Mouse (Mus musculus) spleen, embryonic (tissue): Measurements from ENCODE around the gene Bcor.

Source experiments
- CTCF ChIA-PET: fragments of 350-600 bp; sonication (Branson Sonifier 250); formaldehyde crosslinking; loops from one replicate; lab custom pipeline; 2022; lab: Charles Lee

The Bcor gene

DNA sequence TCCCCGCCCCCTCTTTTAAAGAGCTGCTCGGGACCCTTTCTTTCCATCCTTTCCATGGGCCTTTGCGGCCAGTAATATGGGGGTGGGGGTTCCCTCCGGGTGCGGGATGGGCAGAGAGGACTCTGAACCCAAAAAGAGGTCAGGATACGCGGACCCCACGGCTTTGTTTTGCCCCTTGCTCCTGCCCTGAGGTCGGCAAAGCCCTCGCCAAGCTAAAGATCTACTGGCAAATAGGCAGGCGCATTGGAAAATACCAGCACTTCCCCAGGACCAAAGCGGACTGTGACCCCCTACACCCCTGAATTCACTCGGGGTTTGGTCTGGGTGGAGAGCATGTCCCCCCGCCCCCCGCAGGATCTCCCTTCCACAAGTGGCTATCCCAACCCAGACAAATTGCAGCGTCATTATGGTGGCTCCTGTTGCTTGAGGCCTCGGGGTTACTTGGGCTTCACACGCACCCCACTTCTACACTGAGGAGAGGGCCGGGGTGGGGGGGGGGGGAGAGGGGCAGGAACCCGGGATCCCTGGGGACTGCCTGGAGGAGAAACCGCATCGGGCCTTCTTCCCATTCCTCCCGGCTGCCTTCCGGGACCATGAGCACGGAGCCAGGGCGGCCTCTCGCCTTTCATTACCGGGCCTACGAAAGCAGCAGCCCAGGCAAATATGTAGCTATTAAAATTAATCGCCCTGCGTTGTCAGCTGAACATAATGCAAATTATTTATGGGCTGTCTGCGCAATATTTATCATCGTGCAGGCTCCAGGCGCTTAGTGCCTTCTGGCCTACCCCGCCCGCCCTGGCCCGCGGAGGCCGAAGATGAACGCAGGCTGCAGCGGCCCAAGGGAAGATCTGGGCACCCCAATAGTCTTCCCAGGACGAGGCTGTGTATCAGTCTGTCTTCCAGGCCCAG lies 7.9 kb downstream of the Bcor start:
- CTCF ChIA-PET = no interaction called here

DNA sequence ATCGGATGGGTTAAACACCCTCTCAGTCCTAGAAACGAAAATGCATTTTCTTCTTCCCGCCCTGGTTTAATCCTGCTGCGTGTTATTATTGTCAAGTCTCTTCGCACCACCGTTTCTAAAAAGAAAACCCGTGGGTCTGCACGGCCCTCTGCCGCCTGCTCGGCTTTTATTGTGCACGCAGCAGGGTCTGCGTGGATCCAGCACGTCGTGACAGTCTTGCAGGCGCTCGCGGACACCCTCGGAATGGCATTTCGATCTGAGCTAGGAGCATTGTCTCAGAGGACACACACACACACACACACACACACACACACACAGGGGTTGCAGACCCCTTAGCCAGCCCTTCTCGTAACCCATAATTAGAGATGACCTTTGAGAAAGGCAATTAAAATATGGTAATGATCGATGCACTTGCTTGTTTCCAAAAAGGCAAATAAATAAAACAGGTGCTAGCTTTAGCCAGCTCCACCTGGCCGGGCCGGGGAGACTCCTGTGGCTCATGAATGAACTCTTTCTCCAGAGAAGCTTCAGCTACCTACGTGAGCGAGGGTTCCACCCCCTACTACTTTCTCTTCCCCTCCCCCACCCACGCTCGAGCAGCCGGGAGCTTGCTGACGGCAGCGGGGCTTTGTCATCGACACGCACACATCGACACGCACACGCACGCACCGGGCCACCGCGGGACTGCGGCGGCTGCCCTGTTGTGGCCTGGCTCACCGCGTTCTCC lies 8.7 kb downstream of the Bcor start:
- CTCF ChIA-PET = interaction anchor here (0.6 kb wide), 1 partner anchor 612 kb away, joined by 3 read pairs; no protein-coding TSS in a partner anchor

DNA sequence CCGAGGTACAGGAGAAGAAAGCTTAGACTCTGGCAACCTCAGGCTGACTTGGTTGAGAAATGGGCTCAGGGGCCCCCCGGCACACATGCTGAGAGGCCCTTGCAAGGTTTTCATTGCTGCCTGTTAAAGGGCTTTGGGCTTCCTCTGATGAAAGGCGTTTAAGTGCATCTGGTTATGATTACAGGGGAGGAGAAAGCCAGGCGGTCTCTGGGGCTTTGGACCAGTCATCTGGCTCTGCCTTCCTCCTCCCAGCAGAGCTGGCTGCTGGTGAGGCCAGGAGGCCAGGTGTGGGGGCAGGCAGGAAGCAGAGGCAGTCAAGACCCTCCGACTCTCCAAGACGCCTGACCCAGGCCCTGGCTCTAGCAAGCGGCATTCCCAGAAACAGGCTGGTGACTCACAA lies 9.7 kb downstream of the Bcor start:
- CTCF ChIA-PET = interaction anchor here (0.6 kb wide), 1 partner anchor 1624 kb away, joined by 3 read pairs; no protein-coding TSS in a partner anchor

DNA sequence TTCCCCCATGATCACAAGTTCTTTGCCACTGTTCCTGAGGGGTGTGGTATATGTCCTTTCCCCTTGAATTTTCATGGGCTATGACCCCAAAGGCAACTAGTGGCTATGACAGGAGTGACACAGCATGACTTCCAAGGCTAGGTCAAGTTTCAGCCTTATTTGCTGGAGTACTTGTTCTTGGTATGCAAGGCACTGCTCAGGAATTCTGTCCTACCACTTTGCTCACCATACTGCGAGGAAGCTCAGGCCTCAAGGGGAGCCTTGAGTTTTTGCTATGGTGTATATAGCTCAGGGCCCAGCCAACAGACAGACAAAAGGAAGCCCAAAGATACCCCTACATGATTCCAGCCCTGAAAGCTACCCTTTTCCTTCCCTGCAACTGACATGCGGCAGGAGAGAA lies 13.9 kb downstream of the Bcor start:
- CTCF ChIA-PET = interaction anchor here (0.7 kb wide), 1 partner anchor 49 kb away, joined by 3 read pairs; no protein-coding TSS in a partner anchor

DNA sequence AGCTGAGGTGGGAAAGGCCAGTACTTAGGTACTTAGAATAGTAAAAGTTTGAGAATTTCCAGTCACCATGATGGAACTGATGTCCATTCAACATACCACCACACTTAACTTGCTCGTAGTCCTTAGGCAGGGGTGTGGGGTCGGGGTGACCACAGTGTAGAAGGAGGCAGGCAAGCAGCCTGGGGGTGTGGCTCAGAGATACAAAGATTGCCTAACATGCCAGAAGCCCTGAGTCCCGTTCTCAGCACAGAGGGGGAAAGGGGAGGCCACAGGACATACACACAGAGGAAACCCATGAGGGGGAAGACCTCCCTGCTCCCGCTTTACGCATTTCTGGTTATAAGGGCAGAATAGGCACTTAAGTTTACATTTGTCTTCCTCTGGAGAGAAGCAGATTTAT lies 17.3 kb downstream of the Bcor start:
- CTCF ChIA-PET = interaction anchor here (0.7 kb wide), 1 partner anchor 25 kb away, joined by 7 read pairs; no protein-coding TSS in a partner anchor

DNA sequence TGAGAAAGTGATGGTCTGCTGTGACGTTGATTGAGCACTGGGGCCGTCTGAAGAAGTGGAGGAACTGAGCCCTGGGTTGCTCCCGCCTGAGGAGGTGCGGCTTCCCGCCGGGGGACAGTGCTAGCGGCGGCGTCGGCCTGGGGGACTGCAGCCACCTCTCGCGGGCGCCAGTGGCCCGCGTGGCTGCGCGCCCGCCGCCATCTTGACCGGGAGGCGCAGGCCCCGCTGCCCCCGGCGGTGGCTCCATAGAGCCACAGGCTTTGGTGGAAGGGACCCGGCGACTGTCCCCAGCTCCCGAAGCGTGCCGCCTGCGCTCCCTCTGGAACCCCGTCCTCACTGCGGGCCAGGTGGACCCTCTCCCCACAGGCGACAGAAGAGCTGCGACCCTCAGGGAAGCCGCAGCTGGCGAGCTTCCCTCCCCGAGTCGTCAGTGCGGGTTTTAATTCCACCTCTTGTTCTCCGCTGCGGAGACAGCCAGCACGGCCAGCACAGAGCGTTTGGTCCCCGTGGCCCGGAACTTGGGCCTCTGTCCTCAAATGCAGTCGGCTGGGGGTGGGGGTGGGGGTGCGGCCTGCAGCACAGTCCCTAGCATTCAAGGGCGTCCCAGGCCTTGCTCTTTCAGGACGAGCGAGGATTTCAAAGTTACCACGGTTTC lies 19.9 kb downstream of the Bcor start:
- CTCF ChIA-PET = no interaction called here

DNA sequence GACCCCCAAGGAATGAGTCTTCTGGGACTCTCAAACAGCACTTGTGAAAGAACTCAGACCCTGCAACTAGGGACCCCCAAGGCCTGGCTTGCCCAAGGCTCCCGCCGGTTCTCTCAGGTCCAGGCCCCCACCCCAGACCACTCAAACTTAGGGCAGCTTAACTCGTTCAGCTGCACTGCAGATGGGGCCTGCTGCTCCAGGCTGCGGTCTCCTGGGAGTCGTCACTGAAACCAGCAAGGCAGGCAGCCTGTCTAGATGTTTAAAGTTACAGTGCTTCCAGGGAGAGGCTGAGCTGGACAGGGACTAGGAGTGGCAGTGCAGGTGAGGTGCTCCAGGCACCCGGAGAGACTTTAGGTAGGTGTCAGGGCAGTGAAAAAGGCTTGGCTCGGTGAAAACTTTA lies 21.9 kb downstream of the Bcor start:
- CTCF ChIA-PET = no interaction called here

DNA sequence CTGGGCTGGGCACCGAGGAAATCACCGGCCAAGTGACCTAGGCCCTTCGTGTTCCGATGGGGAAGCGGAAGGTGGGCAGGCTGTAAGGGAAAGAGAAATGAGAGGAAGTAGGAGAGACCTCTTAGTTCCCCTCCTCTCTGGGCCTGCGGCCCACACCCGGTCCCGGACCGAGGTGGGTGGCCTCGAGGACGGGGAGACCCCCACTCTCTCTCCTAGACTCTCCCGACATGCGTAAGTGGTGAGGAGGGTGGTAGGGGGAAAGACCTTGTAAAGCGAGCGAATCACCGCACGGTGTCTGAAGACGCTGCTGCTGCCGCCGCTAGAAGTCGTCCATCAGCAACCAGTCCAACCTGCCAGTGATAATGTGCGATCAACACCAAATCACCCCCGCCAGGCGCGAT lies 23.0 kb downstream of the Bcor start:
- CTCF ChIA-PET = no interaction called here

DNA sequence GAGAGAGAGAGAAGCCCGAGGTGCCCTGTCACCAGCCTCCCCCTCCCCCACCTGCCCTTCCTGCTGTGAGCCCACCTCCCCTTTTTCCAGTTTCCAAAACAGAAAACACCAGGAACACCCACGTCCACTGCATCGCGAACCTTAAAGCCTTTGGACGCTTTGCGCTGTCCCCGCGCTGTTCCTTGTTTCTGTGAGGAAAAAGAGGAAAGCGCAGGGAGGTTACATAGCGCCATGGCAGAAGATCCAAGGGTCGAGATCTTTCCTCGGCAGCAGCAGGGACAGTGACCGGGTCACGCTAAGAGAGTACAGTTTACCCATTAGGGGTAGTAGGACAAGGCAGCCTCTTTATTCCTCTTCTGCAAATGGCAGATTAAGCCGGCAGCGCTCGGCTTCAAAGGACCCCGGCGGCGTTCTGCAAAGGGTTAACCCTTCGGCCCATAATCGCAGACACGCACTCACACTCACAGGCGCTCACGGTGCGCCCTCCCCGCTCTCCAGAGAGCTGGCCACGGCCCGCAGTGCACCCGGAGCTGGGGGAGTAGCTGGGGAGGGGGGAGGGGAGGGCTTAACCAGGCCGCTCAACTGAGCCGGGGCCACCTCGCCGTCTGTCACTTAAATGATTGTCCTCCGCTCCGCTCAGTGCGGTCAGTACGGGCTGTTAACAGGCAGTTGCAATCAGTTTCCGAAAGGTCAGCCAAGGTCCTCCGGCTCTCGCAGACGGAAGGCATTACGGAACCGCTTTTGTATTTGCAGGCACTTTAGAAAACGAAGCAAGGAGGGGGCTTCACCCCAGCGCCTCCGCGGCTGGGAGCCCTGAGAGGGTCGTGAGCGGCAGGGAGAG lies 23.7 kb downstream of the Bcor start:
- CTCF ChIA-PET = interaction anchor here (0.6 kb wide), 1 partner anchor 44 kb away, joined by 5 read pairs; no protein-coding TSS in a partner anchor

DNA sequence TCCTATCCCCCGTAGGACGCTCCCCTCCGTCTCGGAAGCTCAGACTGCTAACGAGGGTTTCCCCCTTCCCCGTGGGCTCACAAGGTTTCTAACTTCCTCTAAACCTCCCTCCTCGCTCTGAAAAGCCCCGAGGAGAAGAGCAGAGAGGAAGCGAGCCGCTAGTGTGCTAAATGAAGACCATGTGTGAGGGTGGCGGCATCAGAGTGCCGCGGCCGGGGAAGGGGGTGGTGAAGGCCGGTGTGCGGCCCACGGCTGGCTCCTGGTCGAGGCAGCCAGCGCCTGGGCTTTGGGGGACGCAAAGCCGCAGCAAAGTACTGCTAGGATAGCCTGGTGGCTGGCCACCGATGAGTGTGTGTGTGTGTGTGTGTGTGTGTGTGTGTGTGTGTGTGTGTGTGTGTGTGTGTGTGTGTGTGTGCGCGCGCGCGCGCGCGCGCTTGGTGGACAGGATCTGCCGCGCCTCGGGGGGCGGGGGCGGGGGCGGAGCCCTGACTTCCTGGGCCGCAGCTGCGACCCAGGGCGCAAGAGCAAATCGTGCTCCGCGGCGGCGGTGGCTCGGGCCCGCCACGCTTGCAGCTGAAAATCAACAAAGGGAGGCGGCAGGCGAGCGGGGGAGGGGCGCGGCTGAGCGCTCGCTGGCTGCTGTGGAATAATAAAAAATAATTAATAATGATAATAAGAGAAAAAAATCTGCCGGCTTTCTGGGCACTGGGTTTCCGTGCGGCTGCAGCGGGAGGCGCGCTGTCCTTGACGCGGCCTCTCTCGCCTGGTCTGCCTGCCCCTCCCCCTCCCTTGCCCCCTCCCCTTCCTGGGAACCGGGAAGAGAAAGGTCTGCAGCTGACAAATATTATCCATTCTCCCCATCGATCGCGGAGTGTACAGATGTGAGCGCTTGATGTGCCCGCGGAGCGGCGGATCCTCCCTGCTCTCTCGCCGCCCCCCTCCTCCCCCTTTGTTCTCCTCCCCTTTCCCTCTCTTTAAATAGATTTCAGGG lies 24.7 kb downstream of the Bcor start:
- CTCF ChIA-PET = interaction anchor here (0.6 kb wide), 2 partner anchors 18 to 43 kb away, joined by 3 to 5 read pairs; no protein-coding TSS in a partner anchor

DNA sequence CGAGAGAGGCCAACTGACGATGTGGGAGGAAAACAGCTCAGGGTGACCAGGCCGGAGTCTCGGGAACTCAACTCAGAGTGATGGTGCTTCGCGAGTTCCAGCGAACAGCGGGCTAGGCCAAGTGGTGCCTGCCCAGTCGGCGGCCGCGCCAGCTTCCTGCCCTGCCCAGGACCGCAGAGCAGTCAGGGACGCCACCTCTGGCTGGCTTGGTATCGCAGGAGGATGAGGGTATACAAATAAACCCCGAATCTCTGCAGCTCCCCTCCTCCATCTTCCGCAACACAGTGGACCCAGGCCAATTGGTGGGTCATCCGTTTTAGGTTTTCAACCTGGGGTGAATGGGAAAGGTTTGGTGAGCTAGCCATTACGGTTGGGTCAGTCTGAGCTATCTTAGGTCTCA lies 25.6 kb downstream of the Bcor start:
- CTCF ChIA-PET = interaction anchor here (0.5 kb wide), 1 partner anchor 42 kb away, joined by 3 read pairs; no protein-coding TSS in a partner anchor

DNA sequence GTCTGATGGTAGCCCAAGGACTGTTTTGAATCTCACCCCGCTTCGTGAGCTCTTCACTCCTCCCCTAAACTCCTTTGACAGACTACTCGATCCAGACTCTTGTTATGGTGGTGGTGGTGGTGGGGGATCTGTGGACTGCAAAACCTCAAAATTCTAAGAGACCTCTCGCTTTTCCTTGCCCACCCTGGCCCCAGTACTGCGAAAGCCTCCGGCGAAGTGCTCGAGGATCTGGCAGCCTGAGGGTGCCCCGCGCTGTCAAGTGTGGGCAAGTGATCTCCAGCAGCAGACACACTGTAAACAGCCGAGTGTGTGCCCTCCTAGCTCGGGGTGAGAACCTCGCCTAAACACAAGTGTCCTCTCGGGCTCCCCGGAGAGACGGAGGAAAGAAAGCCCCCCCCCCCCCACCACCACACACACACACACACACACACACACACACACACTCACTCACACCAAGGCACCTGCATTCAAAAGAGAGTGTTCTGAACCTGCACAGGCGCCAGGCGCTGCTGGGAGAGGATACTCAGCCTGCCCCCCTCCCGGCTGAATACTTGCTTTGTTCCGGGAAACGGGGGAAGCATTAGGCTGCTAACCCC lies 26.2 kb downstream of the Bcor start:
- CTCF ChIA-PET = interaction anchor here (0.5 to 0.8 kb wide), 2 partner anchors 20 to 43 kb away, joined by 3 read pairs; no protein-coding TSS in a partner anchor

DNA sequence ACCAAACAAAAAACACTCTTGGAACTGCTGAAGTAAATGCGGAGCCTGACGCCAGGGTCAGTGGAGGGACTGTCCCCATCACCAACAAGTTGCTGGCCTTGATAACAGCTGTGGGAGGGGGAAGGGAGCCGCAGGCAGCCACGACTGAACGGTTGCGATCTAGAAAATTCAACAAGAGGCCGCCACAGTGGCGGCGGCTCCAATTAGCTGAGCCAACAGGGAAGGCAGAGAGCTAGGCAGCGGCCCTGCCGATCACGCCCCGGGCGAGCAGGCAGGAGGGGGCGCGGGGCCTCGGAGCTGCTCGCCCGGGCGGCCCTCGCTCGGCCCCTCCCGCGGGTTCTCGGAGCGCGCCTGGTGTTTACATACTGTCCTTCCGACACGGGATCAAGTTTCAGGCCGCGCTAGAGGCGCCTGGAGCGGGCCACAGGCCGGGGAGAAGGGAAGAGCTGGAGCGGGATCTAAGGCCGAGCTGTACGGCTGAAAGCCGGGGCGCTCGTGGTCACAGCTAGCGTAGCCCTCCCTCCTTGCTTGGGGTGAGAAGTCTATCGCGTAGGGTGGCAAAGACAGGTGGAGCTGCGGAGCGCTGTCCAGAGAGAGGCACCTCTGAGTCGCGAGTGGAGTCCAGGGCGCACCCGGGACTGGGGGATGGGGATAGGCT lies 26.8 kb downstream of the Bcor start:
- CTCF ChIA-PET = interaction anchor here (0.8 kb wide), 1 partner anchor 21 kb away, joined by 3 read pairs; no protein-coding TSS in a partner anchor

DNA sequence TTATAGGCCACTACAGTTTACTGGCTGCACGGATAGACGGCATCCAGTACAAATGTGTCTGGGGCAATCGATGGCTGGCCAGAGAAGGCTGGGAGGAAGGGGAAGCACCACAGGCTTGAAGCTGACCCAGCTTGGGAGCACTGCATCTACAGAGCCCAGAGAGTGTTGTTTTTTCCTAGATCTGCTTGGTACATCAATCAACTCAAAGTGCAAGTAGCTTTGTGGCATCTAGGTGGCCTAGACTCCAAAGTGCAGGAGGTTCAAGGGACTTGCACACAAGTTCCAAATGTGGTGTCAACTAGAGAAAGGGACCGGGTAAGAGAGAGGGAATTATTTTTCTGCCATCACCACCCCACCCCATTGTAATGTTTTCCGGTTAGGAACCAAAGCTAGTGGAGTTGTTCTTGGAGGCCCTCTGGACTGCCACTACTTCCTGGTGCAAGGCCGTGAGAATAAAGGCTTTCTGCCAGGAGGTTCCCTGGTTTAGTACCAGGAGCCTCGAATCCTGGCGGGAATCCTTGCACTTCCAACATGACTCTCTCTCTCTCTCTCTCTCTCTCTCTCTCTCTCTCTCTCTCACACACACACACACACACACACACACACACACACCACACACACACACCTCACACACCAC lies 27.5 kb downstream of the Bcor start:
- CTCF ChIA-PET = no interaction called here

DNA sequence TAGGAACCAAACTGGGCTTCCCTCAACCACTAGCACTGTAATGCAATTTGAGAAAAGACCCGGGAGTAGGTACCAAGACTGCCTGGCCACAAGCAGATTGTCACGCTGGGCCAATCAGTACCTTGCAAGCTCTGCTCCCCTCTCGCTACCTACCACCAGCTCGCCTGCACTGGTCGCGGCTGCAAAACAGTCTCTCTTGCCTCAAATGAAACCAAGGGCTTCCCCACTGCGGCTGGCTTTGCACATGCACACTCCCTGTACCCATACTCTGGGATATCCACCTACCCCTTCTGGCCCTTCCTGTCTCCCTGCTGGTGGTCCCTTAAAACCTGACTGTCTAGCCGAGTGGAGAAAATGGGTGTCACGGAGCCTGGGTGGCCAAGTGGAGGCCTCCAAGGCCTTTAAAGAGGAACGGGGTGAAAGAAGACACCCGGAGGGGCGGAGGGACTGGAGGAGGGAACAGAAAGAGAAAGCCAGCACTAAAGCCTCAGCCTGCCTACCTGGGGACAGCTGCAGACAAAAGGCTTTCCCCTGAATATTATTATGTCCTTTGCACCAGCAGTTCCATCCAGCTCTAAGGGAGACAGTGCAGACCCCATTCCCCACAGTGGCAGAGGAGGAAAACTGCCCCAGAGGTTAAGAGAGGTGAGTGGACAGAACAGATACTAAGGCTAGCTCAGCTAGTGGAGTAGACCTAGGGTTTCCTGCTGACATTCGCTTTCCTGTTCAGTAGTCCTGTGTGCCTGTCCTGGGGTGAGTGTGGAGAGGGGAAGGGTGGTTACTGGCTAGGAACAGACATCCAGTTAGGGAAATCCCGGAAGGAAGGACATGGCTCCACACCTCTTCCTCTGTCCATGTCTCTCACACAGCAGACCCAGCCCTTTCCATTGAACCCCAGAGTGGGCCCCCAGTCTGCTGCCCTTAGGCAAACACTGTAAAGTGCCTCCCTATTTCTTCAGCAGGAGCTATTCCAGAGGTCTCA lies 30.0 kb downstream of the Bcor start:
- CTCF ChIA-PET = interaction anchor here (0.6 to 0.8 kb wide), 2 partner anchors 24 to 381 kb away, joined by 5 read pairs; no protein-coding TSS in a partner anchor

DNA sequence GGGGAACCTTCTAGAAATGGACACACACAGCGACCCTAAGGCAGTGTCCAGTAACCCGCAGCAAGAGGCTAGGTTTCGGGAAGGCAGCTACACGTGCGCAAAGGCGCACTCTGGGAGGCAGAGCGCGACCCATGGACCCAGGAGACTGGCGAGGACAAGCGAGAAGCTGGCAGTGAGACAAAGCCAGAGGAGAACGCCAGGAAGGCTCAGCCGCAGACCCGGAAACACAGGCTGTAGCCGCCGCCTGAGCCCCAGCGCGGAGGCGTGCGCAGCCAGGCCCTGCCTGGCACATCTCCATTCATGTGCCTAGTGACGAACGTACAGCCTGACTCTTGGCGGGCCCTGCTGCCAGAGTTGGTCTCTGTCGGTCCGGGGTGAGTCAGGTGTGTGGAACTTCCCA lies 30.9 kb downstream of the Bcor start:
- CTCF ChIA-PET = no interaction called here
